Mouse (Mus musculus) stomach, postnatal 0 days (tissue): ENCODE results near the gene Ykt6.

ENCODE experiments used
- CTCF ChIP-seq: IDR thresholded peaks from 2 replicates; pipeline ENCODE4 v1.5.1; 2016; ENCODE audit warnings: antibody characterized with exemption, low read depth, mild to moderate bottlenecking, moderate library complexity
- EP300 ChIP-seq: optimal IDR thresholded peaks from 2 replicates; pipeline ENCODE3; 2016; ENCODE audit warnings: antibody characterized with exemption

- TF ChIP-seq CTCF, result no peak
- TF ChIP-seq EP300, result no peak
Measured at GRCm38 (mm10) chr11:5955546-5956276, at the start of gene Ykt6.
